ENCODE assay signal across 18 mouse cellular contexts in the genomic region with DNA sequence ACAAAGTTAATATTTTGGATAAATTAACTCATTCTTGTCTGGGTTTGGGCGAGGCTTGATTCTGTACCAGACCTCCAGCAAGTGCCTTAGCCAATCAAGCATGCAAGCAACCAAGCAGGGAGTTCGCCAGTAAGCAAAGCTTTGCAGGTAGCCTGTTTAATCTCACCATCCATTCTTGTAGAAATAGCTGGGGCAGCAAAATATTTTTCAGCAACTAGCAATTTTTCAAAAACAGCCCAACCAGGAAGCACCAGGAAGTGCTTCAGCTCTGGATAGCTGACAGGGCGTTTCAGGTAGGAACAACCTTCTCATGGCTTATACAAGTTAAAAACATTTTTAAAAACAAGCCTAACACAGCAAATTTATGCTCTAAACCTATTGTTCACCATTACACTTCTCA. TPM values are rescaled to one million over a fixed set of nuclear protein-coding genes. Genes with fewer than 3 reads are reported as not detected.
A peak's percentile ranks its signal among the peaks of the same experiment; 100 is the strongest.
DNase-seq lines count a peak whose midpoint lies in the region; ATAC-seq and TF ChIP-seq lines count a peak whose summit lies in the region.
"Had no signal": no experiment of that assay in that cellular context is flagged by ENCODE, and none has a peak within 500 bp of the region (broad histone marks: within the 10 kb centered on the region; RNA-seq: fewer than 3 reads in every experiment).

No protein-coding gene starts in this region.

- H3K27me3 ChIP-seq in liver, postnatal 0 days (ENCODE audit: insufficient read depth, low read length): no peaks in the 10 kb centered on the region
- no peaks in the 10 kb centered on the region for H3K27me3 ChIP-seq in forebrain, postnatal 0 days (ENCODE audit: insufficient read depth, low read length)
- H3K27me3 ChIP-seq in hindbrain, embryonic 12.5 days: no peaks in the 10 kb centered on the region
- H3K27me3 ChIP-seq: limb, embryonic 15.5 days; midbrain, embryonic 15.5 days had no signal

- TF ChIP-seq EP300 in liver, postnatal 0 days (IDR thresholded peaks at IDR 0.05; ENCODE audit: low read depth): no peak

- H3K9me3 ChIP-seq in liver, postnatal 0 days (ENCODE audit: low read length): no peaks in the 10 kb centered on the region
- H3K9me3 ChIP-seq in forebrain, postnatal 0 days (ENCODE audit: low read length): no peaks in the 10 kb centered on the region
- no peaks in the 10 kb centered on the region for H3K9me3 ChIP-seq in hindbrain, embryonic 12.5 days (replicated peaks)
- H3K9me3 ChIP-seq: embryonic facial prominence, embryonic 10.5 days; limb, embryonic 15.5 days; midbrain, embryonic 15.5 days had no signal

- WGBS in liver, postnatal 0 days (ENCODE audit: insufficient replicate concordance): 65% methylated on average over 3 of the region's 3 CpGs
- WGBS in forebrain, postnatal 0 days: 78% methylated on average over 3 of the region's 3 CpGs
- 84% methylated on average over 3 of the region's 3 CpGs for WGBS in hindbrain, embryonic 12.5 days

- no peak for TF ChIP-seq CTCF in left cerebral cortex, adult 2 months (IDR thresholded peaks at IDR 0.05)
- no peak for TF ChIP-seq CTCF in liver, postnatal 0 days (IDR thresholded peaks at IDR 0.05; ENCODE audit: low read depth)
- no peak for TF ChIP-seq CTCF in forebrain, postnatal 0 days (IDR thresholded peaks at IDR 0.05; ENCODE audit: low read depth)

- H3K9ac ChIP-seq in liver, postnatal 0 days (replicated peaks): peak overlapping the region; percentile 49
- no peak overlapping the region for H3K9ac ChIP-seq in forebrain, postnatal 0 days
- H3K9ac ChIP-seq in hindbrain, embryonic 12.5 days: no peak overlapping the region
- H3K9ac ChIP-seq: limb, embryonic 15.5 days; midbrain, embryonic 15.5 days had no signal

- H3K4me1 ChIP-seq in liver, postnatal 0 days (ENCODE audit: insufficient read depth): peaks cover 59% of the 10 kb centered on the region
- no peaks in the 10 kb centered on the region for H3K4me1 ChIP-seq in forebrain, postnatal 0 days (ENCODE audit: insufficient read depth)
- no peaks in the 10 kb centered on the region for H3K4me1 ChIP-seq in hindbrain, embryonic 12.5 days
- H3K4me1 ChIP-seq: embryonic facial prominence, embryonic 10.5 days; limb, embryonic 15.5 days; midbrain, embryonic 15.5 days had no signal

- H3K4me2 ChIP-seq in liver, postnatal 0 days (ENCODE audit: low read depth, low read length): peak overlapping the region; percentile 62
- no peak overlapping the region for H3K4me2 ChIP-seq in forebrain, postnatal 0 days (ENCODE audit: low read depth)
- H3K4me2 ChIP-seq in hindbrain, embryonic 12.5 days (replicated peaks): no peak overlapping the region
- H3K4me2 ChIP-seq: heart, embryonic 11.5 days; limb, embryonic 15.5 days; midbrain, embryonic 15.5 days had no signal

- peak; percentile 88 for DNase-seq in heart, adult 11 months
- DNase-seq in heart, adult 8-10 months (ENCODE audit: low spot score): no peak
- no peak for DNase-seq in left cerebral cortex, adult 2 months (ENCODE audit: extremely low spot score in 1 of 2, low spot score in 2 of 2)
- DNase-seq in left cerebral cortex, postnatal 36 days (ENCODE audit: low spot score in 2 of 2): no peak
- DNase-seq in induced T-regulatory cell, adult 2 months (ENCODE audit: low read depth): peak; percentile 61
- no peak for DNase-seq in liver, postnatal 0 days
- DNase-seq in forebrain, postnatal 0 days: no peak
- DNase-seq: adrenal gland, adult 8-10 months; cerebellum, adult 9-11 months; gastrocnemius, postnatal 10 days; thymus, postnatal 4 days had no signal

- H3K4me3 ChIP-seq in left cerebral cortex, adult 2 months: no peak overlapping the region
- H3K4me3 ChIP-seq in liver, postnatal 0 days (ENCODE audit: low read depth, low read length): peak overlapping the region; percentile 34; the same call in 1 of the 2 replicates
- no peak overlapping the region for H3K4me3 ChIP-seq in forebrain, postnatal 0 days (ENCODE audit: low read depth, low read length)
- H3K4me3 ChIP-seq in hindbrain, embryonic 12.5 days: no peak overlapping the region
- H3K4me3 ChIP-seq: embryonic facial prominence, embryonic 10.5 days; limb, embryonic 15.5 days; midbrain, embryonic 15.5 days had no signal

- H3K27ac ChIP-seq in left cerebral cortex, adult 2 months: peak overlapping the region; percentile 1; the same call in 1 of the 2 replicates
- peak overlapping the region; percentile 37 for H3K27ac ChIP-seq in liver, postnatal 0 days (ENCODE audit: low read depth)
- no peak overlapping the region for H3K27ac ChIP-seq in forebrain, postnatal 0 days (ENCODE audit: low read depth, low read length)
- H3K27ac ChIP-seq in hindbrain, embryonic 12.5 days: no peak overlapping the region
- H3K27ac ChIP-seq: embryonic facial prominence, embryonic 10.5 days; hindbrain, postnatal 0 days; limb, embryonic 15.5 days; midbrain, embryonic 15.5 days had no signal

- no peak for ATAC-seq in liver, postnatal 0 days
- no peak for ATAC-seq in forebrain, postnatal 0 days
- ATAC-seq in hindbrain, embryonic 12.5 days (ENCODE audit: low FRiP score): no peak
- ATAC-seq: hindbrain, postnatal 0 days; midbrain, embryonic 15.5 days had no signal

- H3K36me3 ChIP-seq in liver, postnatal 0 days (replicated peaks; ENCODE audit: insufficient read depth, low read length): no peaks in the 10 kb centered on the region
- no peaks in the 10 kb centered on the region for H3K36me3 ChIP-seq in forebrain, postnatal 0 days (ENCODE audit: insufficient read depth)
- H3K36me3 ChIP-seq in hindbrain, embryonic 12.5 days: no peaks in the 10 kb centered on the region
- H3K36me3 ChIP-seq: embryonic facial prominence, embryonic 10.5 days; limb, embryonic 15.5 days; midbrain, embryonic 15.5 days had no signal

- intact Hi-C loops in left cerebral cortex, adult 2 months (cut with DNase I): no loop called here
- intact Hi-C loops in left cerebral cortex, postnatal 36 days (cut with DNase I): no loop called here

RNA-seq across cellular contexts. Expression of a gene that starts 5.5 kb away (rescaled TPM):
- 1 to 10 TPM; 2.2 to 3.0 (median 2.7) TPM for total RNA-seq in heart, adult 8-10 months (2022)
- under 1 TPM; 0.45 to 0.68 TPM for total RNA-seq in left cerebral cortex, adult 2 months (2021)
- under 1 TPM in 1 of 2 experiments, not detected in 1; 0.74 TPM for total RNA-seq in left cerebral cortex, postnatal 36 days (2021)
- polyA plus RNA-seq in liver, postnatal 0 days (2015; fragmentation: Nextera tagmentation; extraction: Ambion mirVana): 29.7 and 29.8 TPM in 2 replicates
- total RNA-seq in forebrain, postnatal 0 days (2014; rRNA removed): 1.2 and 1.6 TPM in 2 replicates
- 0.67 and 0.70 TPM in 2 replicates for polyA plus RNA-seq in forebrain, postnatal 0 days (2015; fragmentation: Nextera tagmentation; extraction: Ambion mirVana)
- polyA plus RNA-seq in hindbrain, embryonic 12.5 days (2016; fragmentation: Nextera tagmentation; extraction: Ambion mirVana): 0.46 and 0.66 TPM in 2 replicates

RNA-seq across cellular contexts. Expression of a gene that starts 17.9 kb away (rescaled TPM):
- total RNA-seq in heart, adult 8-10 months (2022): 1 to 10 TPM; 2.1 to 3.9 (median 3.1) TPM
- total RNA-seq in left cerebral cortex, adult 2 months (2021): under 1 TPM in 1 of 2 experiments, not detected in 1; 0.50 TPM
- total RNA-seq in left cerebral cortex, postnatal 36 days (2021): under 1 TPM in 1 of 2 experiments, not detected in 1; 0.18 TPM
- polyA plus RNA-seq in liver, postnatal 0 days (2015; fragmentation: Nextera tagmentation; extraction: Ambion mirVana): 5.1 and 7.1 TPM in 2 replicates
- total RNA-seq in forebrain, postnatal 0 days (2014; rRNA removed): 0.46 TPM in 1 of 2 replicates, not detected in the other
- polyA plus RNA-seq in forebrain, postnatal 0 days (2015; fragmentation: Nextera tagmentation; extraction: Ambion mirVana): 0.13 TPM in 1 of 2 replicates, not detected in the other
- polyA plus RNA-seq in hindbrain, embryonic 12.5 days (2016; fragmentation: Nextera tagmentation; extraction: Ambion mirVana): not detected in 2 replicates
- total RNA-seq: gastrocnemius, postnatal 10 days; hindbrain, postnatal 0 days had no signal
- polyA plus RNA-seq: embryonic facial prominence, embryonic 10.5 days; heart, embryonic 11.5 days; midbrain, embryonic 15.5 days had no signal

RNA-seq across cellular contexts. Expression of a gene that starts 30.8 kb away (rescaled TPM):
- total RNA-seq in heart, adult 8-10 months (2022): 1 to 10 TPM; 4.7 to 6.0 (median 5.6) TPM
- total RNA-seq in left cerebral cortex, adult 2 months (2021): 1 to 10 TPM; 1.6 to 1.8 TPM
- 1 to 10 TPM; 1.1 to 1.2 TPM for total RNA-seq in left cerebral cortex, postnatal 36 days (2021)
- polyA plus RNA-seq in liver, postnatal 0 days (2015; fragmentation: Nextera tagmentation; extraction: Ambion mirVana): 1.2 and 1.4 TPM in 2 replicates
- 0.62 and 1.0 TPM in 2 replicates for total RNA-seq in forebrain, postnatal 0 days (2014; rRNA removed)
- 0.05 and 0.29 TPM in 2 replicates for polyA plus RNA-seq in forebrain, postnatal 0 days (2015; fragmentation: Nextera tagmentation; extraction: Ambion mirVana)
- polyA plus RNA-seq in hindbrain, embryonic 12.5 days (2016; fragmentation: Nextera tagmentation; extraction: Ambion mirVana): 0.22 and 0.57 TPM in 2 replicates
- polyA plus RNA-seq: heart, embryonic 11.5 days had no signal

RNA-seq across cellular contexts. Expression of a gene that starts 32.8 kb away (rescaled TPM):
- 1 to 10 TPM in 3 of 4 experiments, under 1 TPM in 1; 0.72 to 1.3 (median 1.1) TPM for total RNA-seq in heart, adult 8-10 months (2022)
- total RNA-seq in left cerebral cortex, adult 2 months (2021): not detected
- total RNA-seq in left cerebral cortex, postnatal 36 days (2021): not detected
- polyA plus RNA-seq in liver, postnatal 0 days (2015; fragmentation: Nextera tagmentation; extraction: Ambion mirVana): not detected in 2 replicates
- 0.05 TPM in 1 of 2 replicates, not detected in the other for total RNA-seq in forebrain, postnatal 0 days (2014; rRNA removed)
- 0.05 TPM in 1 of 2 replicates, not detected in the other for polyA plus RNA-seq in forebrain, postnatal 0 days (2015; fragmentation: Nextera tagmentation; extraction: Ambion mirVana)
- polyA plus RNA-seq in hindbrain, embryonic 12.5 days (2016; fragmentation: Nextera tagmentation; extraction: Ambion mirVana): not detected in 2 replicates
- total RNA-seq: gastrocnemius, postnatal 10 days; hindbrain, postnatal 0 days; layer of hippocampus, adult 8-10 months had no signal
- polyA plus RNA-seq: embryonic facial prominence, embryonic 10.5 days; heart, embryonic 11.5 days; hindbrain, postnatal 0 days; limb, embryonic 15.5 days; midbrain, embryonic 15.5 days had no signal

Comparison
In these comparisons a context has a peak if more than half of its experiments do, and no peak if none do; other contexts are left out.
1. DNase-seq: peak in heart, adult 11 months (single experiment) and induced T-regulatory cell, adult 2 months (single experiment); none in heart, adult 8-10 months (single experiment), left cerebral cortex, adult 2 months (0 of 2), left cerebral cortex, postnatal 36 days (0 of 2), liver, postnatal 0 days (single experiment) and forebrain, postnatal 0 days (single experiment).
2. H3K27ac ChIP-seq: peak in left cerebral cortex, adult 2 months (single experiment) and liver, postnatal 0 days (single experiment); none in forebrain, postnatal 0 days (single experiment) and hindbrain, embryonic 12.5 days (single experiment).